Mouse (Mus musculus): Measurements from ENCODE around the gene Snx7.

- TF ChIP-seq POLR2A (IDR thresholded peaks at IDR 0.05; ENCODE audit: borderline replicate concordance, control insufficient read depth, low read depth, low read length): no peak
- no peak for TF ChIP-seq CTCF (IDR thresholded peaks at IDR 0.05; ENCODE audit: control insufficient read depth, insufficient read depth, low read length)
Measured at GRCm38 (mm10) chr3:117739760-117740159, 129.0 kb downstream of the Snx7 start.

Data from bone marrow, adult 2 months (tissue).